Mouse (Mus musculus) brain, adult 2 months (tissue): ENCODE data around the gene Svs2.
"Not testable (repeated sequence)": the region's sequence is repeated elsewhere in the genome, so short reads cannot be mapped to it uniquely, and the experiment has no call there.

ENCODE experiments used
- DNase-seq: peaks from one replicate; pipeline ENCODE4 v3.0.0; 2011; ENCODE audit warnings: low read depth, low spot score

The Svs2 gene

DNA sequence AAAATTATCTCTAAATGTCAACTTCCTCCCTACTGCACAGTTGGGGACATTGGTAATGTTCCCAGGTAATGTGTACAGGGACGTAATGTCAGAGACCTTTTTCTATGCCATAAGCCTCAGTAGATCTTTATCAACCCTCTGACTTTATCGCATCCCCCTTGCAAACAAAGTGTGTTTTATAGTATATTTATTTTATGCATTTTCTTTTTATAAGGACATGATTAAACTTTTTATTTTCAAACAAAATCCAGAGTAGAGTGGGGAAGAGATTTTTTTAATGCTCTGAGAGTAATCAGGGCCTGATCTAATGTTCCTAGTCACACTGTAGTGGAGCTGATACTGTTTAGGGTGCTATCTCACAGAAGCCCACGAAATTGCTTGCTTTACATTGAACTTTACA, at the start of gene Svs2:
Gene Svs2 (minus strand): TSS at position 101 of the 400 bp plus-strand sequence.
- DNase-seq = no peak

DNA sequence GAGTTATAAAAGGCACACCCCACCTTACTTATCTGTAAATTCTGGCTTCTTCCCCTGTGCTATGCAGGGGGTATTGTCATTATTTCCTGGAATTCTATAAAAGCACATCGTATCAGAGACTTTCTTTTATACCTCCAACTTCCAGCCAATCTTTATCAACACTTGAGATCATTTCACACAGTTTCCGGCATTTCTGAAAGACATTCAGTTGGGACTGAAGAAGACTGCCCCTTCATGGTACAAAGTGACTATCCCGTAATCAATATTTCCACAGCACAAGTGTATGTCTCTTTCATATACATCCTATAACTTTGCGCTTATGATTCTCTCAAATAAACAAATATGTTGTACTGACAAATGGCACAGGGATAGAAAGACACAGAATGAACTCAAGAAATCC, 40.1 kb upstream of the Svs2 start, which contains the start of gene Svs4:
Gene Svs4 (minus strand): TSS at position 101 of the 400 bp plus-strand sequence.
- no peak for DNase-seq

DNA sequence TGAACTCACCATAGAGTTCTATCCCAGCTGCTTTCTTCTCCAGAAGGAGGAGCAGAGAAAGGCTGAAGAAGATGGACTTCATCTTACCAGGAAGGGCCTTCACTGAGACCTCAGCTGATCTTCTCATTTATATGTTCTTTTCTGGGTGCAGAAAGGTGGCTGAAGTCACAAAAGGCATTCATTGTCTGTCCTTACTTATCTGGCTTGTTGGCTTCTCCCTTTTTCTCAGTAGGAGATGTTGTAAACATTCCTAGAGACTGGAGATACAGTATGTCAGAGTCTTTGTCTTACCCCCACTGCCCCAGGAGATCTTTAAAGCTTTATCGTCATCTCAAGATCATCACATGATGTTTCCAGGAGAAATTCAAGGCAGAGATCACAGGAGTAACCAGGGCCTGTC, 18.3 kb upstream of the Svs2 start, which contains the start of gene Svs3b:
Gene Svs3b (minus strand): TSS at position 101 of the 400 bp plus-strand sequence.
- DNase-seq = not testable (repeated sequence)

DNA sequence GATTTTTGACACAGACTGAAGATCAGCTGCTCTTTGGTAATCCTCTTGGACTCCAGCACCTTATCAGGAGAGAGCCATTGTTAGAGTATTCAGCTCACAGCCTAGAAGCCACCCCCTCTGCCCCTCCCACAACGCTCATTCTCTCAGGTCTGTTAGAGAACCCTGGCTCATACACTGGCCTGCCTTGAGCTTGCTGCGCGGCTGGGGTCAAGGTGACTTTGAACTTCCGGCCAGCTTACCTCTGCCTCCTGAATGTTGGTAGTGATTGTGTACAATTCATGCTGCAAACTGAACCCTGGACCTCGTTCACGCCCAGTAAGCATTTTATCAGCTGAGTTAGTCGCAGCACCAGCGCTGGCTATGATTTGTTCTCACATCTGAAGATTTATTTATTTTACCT, 5.6 kb downstream of the Svs2 start:
- no peak for DNase-seq

DNA sequence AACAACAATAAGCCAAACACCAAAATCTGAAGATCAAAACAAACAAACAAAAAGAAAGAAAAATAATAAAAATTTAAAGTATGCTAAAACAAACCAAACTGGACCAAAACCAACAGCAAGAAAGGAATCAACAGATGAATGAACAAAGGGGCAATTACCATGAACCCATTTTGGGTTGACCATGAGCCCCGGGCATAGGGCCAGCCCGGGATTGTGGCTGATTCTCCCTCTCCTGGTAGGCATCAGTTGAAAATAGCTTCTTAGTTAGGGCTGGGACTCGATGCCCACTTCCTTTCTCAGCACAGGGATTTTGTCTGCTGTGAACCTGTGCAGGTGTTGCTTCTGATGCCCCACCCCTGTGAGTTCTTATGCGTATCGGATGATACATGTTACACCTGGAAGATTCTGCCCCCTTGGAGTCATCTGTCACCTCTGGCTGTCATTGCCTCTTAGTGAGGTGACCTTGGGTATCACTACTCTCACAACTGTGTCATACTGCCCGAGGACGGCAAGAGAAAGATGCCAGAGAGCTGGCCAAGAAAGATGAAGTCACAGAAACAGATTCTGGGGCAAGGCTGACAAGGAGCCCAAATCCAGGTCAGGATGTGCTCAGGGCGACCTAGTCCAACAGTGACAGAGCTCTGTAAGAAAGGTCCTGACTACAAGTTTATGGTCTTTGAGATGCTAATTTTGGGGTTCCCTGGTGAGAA, 9.8 kb downstream of the Svs2 start:
- no peak for DNase-seq

DNA sequence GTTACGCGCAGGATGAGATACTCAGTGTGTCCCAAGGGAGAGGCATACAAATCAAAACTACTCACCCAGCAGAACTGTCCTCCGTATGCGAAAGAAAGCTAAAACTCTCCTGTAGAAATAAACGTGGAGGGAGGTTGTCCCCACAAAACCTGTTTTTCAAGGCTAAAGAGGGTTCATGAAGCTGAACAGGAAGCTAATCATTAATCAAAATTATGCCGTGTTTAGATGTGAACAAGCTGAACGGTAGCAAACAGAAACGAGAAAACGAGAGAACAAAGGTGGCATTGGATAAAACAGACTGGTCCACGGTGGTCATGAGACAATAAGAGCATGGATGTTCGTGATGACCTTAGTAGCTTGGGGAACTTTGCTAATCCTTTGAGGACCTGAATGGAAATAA, 16.7 kb downstream of the Svs2 start, which contains the start of gene Wfdc15b:
Gene Wfdc15b (minus strand): TSS at position 139 of the 400 bp plus-strand sequence.
- no peak for DNase-seq

DNA sequence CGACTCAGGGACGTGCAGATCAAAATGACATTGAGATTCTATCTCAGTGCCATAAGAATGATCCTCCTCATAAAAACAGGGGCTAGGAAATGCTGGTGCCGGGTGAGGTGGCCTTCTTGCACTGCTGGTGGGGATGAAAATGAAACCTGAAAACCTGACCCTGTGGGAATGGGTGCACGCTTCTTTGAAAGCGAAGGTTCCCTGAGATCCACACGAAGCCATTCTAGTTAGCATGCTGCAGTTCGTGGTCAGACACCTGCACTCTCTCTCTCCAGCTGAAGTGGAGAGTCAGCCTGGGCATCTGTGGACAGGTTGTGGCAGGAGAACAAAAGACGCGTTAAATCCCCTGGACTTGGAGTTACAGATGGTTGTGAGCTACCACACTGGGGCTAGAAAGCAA, 19.0 kb downstream of the Svs2 start:
- DNase-seq = no peak

DNA sequence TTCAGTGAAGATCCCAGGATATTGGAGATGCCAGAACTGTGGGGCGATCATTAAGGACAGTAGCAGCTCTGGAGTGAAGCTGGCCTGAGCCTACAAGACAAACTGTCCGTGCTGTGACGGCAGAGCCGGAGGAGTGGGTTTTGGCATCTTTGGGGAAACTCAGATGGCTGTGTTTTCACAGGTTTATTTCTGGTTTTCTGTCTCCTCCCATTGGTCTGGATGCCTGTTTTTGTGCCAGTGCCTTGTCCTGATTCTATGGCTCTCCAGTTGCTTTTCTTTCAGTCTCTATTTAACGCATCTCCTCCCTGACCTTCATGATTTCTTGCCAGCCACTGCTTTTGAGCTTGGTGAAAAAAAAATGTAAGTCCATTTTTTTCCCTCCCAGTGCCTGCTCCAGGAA, 25.6 kb downstream of the Svs2 start:
- peak; percentile 75 for DNase-seq

DNA sequence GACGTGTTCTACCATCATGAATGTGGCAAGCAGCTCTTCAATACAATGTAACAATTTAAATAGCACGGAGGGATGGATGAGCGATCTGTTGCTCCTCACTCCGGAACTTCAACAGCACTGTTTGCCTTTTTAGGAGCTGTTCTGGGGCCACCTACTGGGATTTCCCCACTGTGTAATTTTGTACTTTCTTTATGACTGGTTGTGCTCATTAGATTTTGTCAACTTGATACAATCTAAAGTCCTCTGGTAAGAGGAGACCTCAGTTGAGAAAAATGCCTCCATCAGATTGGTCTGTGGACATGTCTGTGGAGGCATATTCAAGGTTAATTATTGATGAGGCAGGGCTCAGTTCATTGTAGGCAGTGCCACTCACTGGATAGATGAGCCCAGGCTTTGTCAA, 27.4 kb downstream of the Svs2 start:
- DNase-seq = no peak

DNA sequence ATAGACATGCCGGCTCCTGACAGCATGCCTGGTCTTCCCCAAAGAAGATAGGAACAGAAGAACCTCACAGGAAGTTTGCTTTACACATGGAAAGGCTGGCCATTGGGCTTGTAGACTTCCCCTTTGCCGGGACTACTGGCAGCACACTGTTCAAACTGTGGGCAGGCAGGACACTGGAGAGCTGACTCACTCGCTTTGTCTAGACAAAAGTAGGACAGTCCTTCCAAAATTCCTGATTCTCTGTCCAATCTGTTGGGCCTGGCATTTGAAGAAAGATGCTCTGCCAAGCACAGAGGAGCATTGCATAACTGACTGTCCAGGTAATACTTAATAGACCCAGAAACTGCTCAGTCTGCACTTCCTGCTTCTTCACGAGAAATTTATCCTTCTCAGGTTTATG, 31.6 kb downstream of the Svs2 start:
- DNase-seq = peak; percentile 95

DNA sequence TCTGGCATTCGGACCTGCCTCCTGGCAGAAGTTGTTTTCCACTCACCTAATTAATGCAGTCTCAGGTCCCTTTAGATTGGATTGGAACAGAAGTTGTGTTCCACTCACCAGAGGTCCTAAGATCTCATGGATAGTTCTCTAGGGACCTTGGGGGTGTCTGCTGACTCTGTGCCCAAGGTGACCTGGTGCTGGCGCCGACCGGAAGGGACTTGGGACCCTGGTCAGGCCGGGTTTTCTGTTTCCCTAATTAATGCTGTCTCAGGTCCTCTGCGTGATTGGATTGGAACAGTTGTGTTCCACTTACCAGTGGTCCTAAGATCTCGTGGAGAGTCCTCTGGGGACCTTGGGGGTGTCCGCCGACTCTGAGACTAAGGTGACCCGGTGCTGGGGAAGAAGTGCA, 32.3 kb downstream of the Svs2 start:
- not testable (repeated sequence) for DNase-seq

DNA sequence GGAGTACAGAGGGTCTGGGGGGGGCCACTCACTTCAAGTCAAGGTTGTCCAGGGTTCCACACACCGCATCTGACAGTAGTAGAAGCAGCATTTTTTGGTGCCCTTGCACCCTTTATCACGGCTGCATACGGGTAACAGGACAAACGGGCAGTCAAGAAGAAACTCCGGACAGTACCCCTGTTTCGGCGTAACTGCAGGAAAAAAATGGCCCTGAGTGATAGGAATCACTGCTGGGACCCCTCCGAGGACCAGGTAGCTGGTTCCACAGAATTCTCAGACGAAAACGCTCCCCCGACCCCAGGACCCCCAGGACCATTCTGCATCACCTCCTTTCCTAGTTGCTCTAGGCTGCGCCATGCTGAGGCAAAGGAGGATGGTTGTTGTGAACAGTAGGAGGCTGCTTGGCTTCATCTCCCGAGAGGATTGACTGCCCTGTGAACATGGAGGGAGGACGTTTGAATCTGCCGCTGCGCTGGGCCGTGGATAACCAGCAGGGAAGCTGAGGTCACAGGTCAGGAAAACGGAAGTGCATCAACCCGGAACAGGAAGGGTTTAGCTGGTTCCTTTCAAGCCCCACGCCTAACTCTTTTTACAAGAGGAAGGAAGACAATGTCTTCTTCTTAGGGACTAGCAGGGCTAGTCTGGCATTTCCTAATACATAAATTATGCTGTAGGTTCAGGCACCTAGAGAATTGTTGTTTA, 38.5 kb downstream of the Svs2 start, which contains the start of gene Wfdc15a:
Gene Wfdc15a (minus strand): TSS at position 505 of the 702 bp plus-strand sequence.
- no peak for DNase-seq

DNA sequence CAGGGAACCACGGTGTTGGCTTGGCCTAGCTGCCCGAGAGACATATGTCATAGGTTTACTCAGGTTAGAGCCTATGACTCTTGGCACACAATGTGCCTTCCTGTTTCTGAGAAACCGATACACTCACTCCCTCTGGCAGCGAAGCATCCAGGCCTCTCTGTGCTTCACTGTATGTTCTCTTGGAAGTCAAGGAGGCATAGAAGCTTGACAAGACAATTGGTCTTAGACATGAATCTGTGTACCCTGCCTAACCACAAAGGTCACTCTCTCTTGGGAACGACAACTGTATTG, 41.6 kb downstream of the Svs2 start:
- DNase-seq = no peak

DNA sequence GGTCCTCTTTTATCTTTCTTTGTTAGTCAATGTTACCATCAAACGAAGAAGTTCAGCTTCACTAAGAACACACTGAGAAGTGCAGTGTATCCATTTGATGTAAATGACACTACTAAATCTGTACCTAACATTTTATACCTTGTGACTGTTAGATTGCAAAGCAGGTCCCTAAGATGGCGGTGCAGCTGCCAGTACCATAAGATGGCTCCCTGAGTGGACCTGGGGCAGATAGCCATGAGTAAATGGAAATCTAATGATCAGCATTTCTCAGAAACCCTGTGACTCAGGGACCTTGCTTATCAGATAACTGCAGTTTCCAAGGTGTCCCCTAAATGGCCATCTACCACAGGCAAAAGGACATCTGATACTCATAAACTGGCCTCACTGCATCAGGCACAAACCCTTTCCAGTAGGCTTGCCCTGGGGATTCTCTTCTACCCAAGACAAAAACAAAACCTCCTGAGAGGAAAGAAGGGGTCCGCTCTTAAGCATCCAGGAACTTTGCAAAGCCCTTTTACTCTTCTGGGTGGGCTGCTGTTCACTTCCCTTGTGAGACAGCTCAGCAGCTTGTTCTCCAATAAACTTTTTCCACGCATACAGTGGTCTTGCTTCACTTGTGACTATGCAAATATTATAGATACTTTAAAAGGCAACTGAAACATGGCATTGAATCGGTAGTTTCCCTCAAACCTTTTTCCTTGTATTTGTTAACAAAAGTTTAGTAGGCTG, 42.1 kb downstream of the Svs2 start:
- DNase-seq = no peak

DNA sequence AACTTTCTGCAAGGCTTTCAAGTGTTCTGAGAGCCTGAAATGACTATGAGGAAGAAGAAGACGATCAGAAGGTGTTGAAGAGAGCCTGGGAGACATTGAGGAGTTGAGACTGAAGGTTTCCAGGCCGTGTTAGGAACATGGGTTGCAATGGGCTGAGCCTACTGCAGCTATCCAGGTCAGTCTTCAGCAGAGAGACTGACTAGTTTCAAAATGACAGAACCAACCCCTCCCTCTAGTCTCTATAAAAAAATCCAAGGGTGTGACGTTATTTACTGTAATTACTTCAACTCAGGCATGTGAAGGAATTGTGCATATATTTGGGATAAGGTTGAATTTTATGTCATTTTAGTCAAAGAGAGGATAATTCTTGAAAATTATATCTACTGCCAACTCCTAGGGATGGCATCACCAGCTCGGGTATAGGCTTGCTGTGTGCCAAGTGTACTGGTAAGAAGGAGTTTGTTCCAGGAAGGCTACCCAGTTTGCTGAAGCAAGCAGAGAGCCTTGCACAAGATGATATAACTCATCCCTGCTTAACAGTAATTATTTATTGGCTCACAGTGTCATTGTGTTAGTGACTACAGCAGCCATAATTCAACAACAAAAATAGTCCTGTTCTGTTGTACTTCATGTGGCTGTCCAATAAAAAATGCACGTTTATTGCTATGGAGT, 43.2 kb downstream of the Svs2 start:
- no peak for DNase-seq

DNA sequence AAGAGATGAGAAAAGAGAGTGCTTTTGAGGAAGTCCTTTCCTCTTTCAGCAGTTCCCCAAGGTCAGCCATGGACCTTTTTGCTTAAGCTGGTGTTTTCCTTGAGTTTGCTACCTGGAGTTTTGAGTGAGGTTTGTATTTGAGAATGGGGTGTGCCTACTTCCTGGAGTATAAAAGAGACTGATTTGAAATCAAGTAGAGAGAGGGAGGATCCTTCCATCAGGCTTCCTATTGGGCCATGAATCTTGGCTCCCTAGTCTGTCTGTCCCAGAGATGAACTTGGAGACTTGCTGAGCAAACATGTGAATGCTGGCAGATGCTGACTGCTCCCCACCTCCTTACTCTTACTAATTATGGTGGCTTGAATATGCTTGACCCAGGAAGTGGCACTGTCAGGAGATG, 46.0 kb downstream of the Svs2 start:
- DNase-seq = no peak

DNA sequence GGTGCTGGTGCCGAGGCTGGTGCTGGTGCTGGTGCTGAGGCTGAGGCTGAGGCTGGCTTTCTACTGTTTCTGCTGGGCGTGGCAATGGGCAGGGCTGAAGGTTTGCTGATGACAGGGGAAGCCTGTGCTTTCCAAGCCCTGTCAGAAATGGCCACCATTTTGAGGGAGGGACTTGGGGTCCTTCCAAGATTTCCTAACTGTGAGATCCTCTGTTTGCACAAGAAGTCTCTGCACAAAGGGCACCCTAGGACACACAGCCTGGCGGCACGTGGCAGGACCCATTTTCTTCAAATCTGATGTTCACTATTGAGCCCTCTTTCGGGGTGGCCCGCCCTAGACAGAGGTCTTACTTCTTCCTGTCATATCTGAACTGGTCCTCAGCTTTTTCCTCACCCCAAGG, 47.7 kb downstream of the Svs2 start, which contains the start of gene Wfdc12:
Gene Wfdc12 (minus strand): TSS at position 33 of the 400 bp plus-strand sequence.
- no peak for DNase-seq

DNA sequence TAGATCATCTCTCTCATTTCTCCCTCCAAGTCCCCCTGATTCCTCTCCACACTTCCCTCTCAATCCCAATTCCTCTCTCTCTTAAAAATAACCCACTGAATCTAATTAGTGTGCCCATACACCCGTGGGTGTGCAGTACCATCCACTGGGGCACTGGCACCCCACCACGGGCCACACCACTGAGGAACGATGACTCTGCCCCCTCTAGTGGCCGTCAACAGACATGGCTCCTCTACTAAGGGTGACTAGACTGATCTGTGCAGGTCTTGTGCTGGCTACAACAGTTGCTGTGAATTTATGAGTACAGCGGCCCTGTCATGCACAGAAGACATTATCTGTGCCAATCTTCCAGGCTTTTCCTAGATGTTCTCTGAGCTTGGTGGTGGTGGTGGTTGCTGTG, 49.5 kb downstream of the Svs2 start:
- no peak for DNase-seq
